Comparison of ENCODE assay signal across 12 mouse cellular contexts in genomic region chr2:160413055-160413454, GRCm38 (mm10). TPM values are rescaled to one million over a fixed set of nuclear protein-coding genes. Genes with fewer than 3 reads are reported as not detected.
DNase-seq lines count a peak whose midpoint lies in the region; ATAC-seq and TF ChIP-seq lines count a peak whose summit lies in the region.
"Had no signal": no experiment of that assay in that cellular context is flagged by ENCODE, and none has a peak within 500 bp of the region (broad histone marks: within the 10 kb centered on the region; RNA-seq: fewer than 3 reads in every experiment).

No protein-coding gene starts in this region.

- TF ChIP-seq POLR2A in testis, adult 2 months (IDR thresholded peaks at IDR 0.05; ENCODE audit: control insufficient read depth, low read depth, low read length): no peak

- peaks cover 3% of the 10 kb centered on the region; the same call in 1 of the 2 replicates for H3K4me1 ChIP-seq in midbrain, embryonic 13.5 days (replicated peaks)
- no peaks in the 10 kb centered on the region for H3K4me1 ChIP-seq in midbrain, postnatal 0 days (ENCODE audit: insufficient read depth, low read length)
- peaks cover 2% of the 10 kb centered on the region for H3K4me1 ChIP-seq in testis, adult 2 months (ENCODE audit: control insufficient read depth, insufficient read depth, low read length)
- H3K4me1 ChIP-seq: liver, embryonic 12.5 days had no signal

- H3K27ac ChIP-seq in midbrain, embryonic 13.5 days: no peak overlapping the region
- no peak overlapping the region for H3K27ac ChIP-seq in midbrain, postnatal 0 days (ENCODE audit: low read depth, low read length)
- H3K27ac ChIP-seq in testis, adult 2 months (ENCODE audit: control insufficient read depth, insufficient read depth, low read depth, low read length): no peak overlapping the region
- H3K27ac ChIP-seq: liver, embryonic 12.5 days had no signal

- peak; percentile 11 to 19 for DNase-seq in heart, postnatal 14 days
- DNase-seq in heart, adult 9 months (ENCODE audit: low spot score in 2 of 2): no peak
- no peak for DNase-seq in midbrain, postnatal 0 days (ENCODE audit: low spot score)
- DNase-seq in forelimb bud, embryonic 11.5 days (ENCODE audit: low read depth, low spot score): peak; percentile 29
- no peak for DNase-seq in right cerebral cortex, postnatal 14 days
- no peak for DNase-seq in right cerebral cortex, postnatal 36 days (ENCODE audit: low spot score in 2 of 2)
- DNase-seq: cerebellum, adult 11 months; gastrocnemius, postnatal 10 days; right cerebral cortex, adult 18-20 months had no signal

- no peak overlapping the region for H3K4me3 ChIP-seq in midbrain, embryonic 13.5 days (replicated peaks)
- H3K4me3 ChIP-seq in midbrain, postnatal 0 days (ENCODE audit: low read depth, low read length): no peak overlapping the region
- H3K4me3 ChIP-seq in testis, adult 2 months (ENCODE audit: control insufficient read depth, low read depth, low read length): peak overlapping the region; percentile 10
- H3K4me3 ChIP-seq: liver, embryonic 12.5 days had no signal

- no peak overlapping the region for H3K4me2 ChIP-seq in midbrain, embryonic 13.5 days (replicated peaks)
- H3K4me2 ChIP-seq in midbrain, postnatal 0 days (ENCODE audit: low read depth, low read length, poor library complexity, severe bottlenecking): no peak overlapping the region
- H3K4me2 ChIP-seq: liver, embryonic 12.5 days had no signal

- TF ChIP-seq CTCF in midbrain, postnatal 0 days (IDR thresholded peaks at IDR 0.05): no peak
- no peak for TF ChIP-seq CTCF in testis, adult 2 months (IDR thresholded peaks at IDR 0.05; ENCODE audit: control insufficient read depth, insufficient read depth, insufficient replicate concordance, low read depth, low read length)

- no peaks in the 10 kb centered on the region for H3K9me3 ChIP-seq in midbrain, embryonic 13.5 days
- H3K9me3 ChIP-seq in midbrain, postnatal 0 days (ENCODE audit: low read length): no peaks in the 10 kb centered on the region
- H3K9me3 ChIP-seq: liver, embryonic 12.5 days had no signal

- WGBS in midbrain, embryonic 13.5 days: 59% methylated on average over 12 of the region's 12 CpGs
- 62% methylated on average over 12 of the region's 12 CpGs for WGBS in midbrain, postnatal 0 days

- peak; percentile 69 for ATAC-seq in midbrain, embryonic 13.5 days
- no peak for ATAC-seq in midbrain, postnatal 0 days (ENCODE audit: low FRiP score)
- ATAC-seq: liver, embryonic 12.5 days had no signal

- no peak overlapping the region for H3K9ac ChIP-seq in midbrain, embryonic 13.5 days (replicated peaks)
- H3K9ac ChIP-seq in midbrain, postnatal 0 days (replicated peaks; ENCODE audit: low read length, poor library complexity, severe bottlenecking): no peak overlapping the region
- H3K9ac ChIP-seq: liver, embryonic 12.5 days had no signal

- intact Hi-C loops in heart, postnatal 14 days (cut with DNase I): loop anchor here (2.0 kb wide), 1 partner anchor 166 kb away; no protein-coding TSS in a partner anchor

- H3K36me3 ChIP-seq in midbrain, embryonic 13.5 days: no peaks in the 10 kb centered on the region
- no peaks in the 10 kb centered on the region for H3K36me3 ChIP-seq in midbrain, postnatal 0 days (ENCODE audit: insufficient read depth, low read length)
- no peaks in the 10 kb centered on the region for H3K36me3 ChIP-seq in testis, adult 2 months (ENCODE audit: control insufficient read depth, insufficient read depth, low read length)
- H3K36me3 ChIP-seq: liver, embryonic 12.5 days had no signal

- H3K27me3 ChIP-seq in midbrain, embryonic 13.5 days: no peaks in the 10 kb centered on the region
- no peaks in the 10 kb centered on the region for H3K27me3 ChIP-seq in midbrain, postnatal 0 days (ENCODE audit: insufficient read depth, low read length)
- H3K27me3 ChIP-seq in testis, adult 2 months (ENCODE audit: control insufficient read depth, insufficient read depth, low read length): no peaks in the 10 kb centered on the region
- H3K27me3 ChIP-seq: liver, embryonic 12.5 days had no signal

RNA-seq across cellular contexts. Expression of gene Mafb, which starts 46.2 kb away (rescaled TPM):
- 10 to 100 TPM; 12.1 to 13.5 TPM for total RNA-seq in heart, postnatal 14 days (2021)
- 4.7 and 5.9 TPM in 2 replicates for polyA plus RNA-seq in midbrain, embryonic 13.5 days (2015; fragmentation: Nextera tagmentation; extraction: Ambion mirVana)
- total RNA-seq in midbrain, postnatal 0 days (2014; rRNA removed): 6.8 and 9.0 TPM in 2 replicates
- polyA plus RNA-seq in midbrain, postnatal 0 days (2015; fragmentation: Nextera tagmentation; extraction: Ambion mirVana): 5.7 and 5.8 TPM in 2 replicates
- 2.6 and 3.5 TPM in 2 replicates for polyA plus RNA-seq in testis, adult 2 months (2012; rRNA removed)

Comparison
In these comparisons a context has a peak if more than half of its experiments do, and no peak if none do; other contexts are left out.
1. DNase-seq: peak in heart, postnatal 14 days (2 of 2) and forelimb bud, embryonic 11.5 days (single experiment); none in heart, adult 9 months (0 of 2), midbrain, postnatal 0 days (single experiment), right cerebral cortex, postnatal 14 days (single experiment) and right cerebral cortex, postnatal 36 days (0 of 2).